Mouse (Mus musculus): ENCODE measurements around the gene Dnah12. TPM values are rescaled to one million over a fixed set of nuclear protein-coding genes. Genes with fewer than 3 reads are reported as not detected.

Gene Dnah12
- polyA plus RNA-seq, 1 experiment from 2014 or later: 0.12 TPM

Small RNA genes within 50 kb of the gene (microRNA-seq; reads per million reads assigned to microRNA genes)
- 0.73 reads per million for gene Mir7672

Other genes starting within 250 kb of the Dnah12 start
- gene Slmap, start 158.3 kb upstream of the Dnah12 start, polyA plus RNA-seq (2014; fragmentation: Nextera tagmentation; extraction: Ambion mirVana): 16.7 and 19.1 TPM in 2 replicates
- 16.5 and 18.5 TPM in 2 replicates for gene Dennd6a, start 119.4 kb upstream of the Dnah12 start, polyA plus RNA-seq (2014; fragmentation: Nextera tagmentation; extraction: Ambion mirVana)
- 544 and 580 TPM in 2 replicates for gene Arf4, start 55.2 kb upstream of the Dnah12 start, polyA plus RNA-seq (2014; fragmentation: Nextera tagmentation; extraction: Ambion mirVana)
- 14.6 and 15.6 TPM in 2 replicates for gene Pde12, start 23.4 kb upstream of the Dnah12 start, polyA plus RNA-seq (2014; fragmentation: Nextera tagmentation; extraction: Ambion mirVana)
- 0.36 TPM in 1 of 2 replicates, not detected in the other for gene Asb14, start 201.3 kb downstream of the Dnah12 start, polyA plus RNA-seq (2014; fragmentation: Nextera tagmentation; extraction: Ambion mirVana)